Mouse (Mus musculus) kidney, embryonic 16.5 days (tissue): ENCODE measurements around the gene Rapgef6. TPM values are rescaled to one million over a fixed set of nuclear protein-coding genes. Genes with fewer than 3 reads are reported as not detected.
"Not testable (repeated sequence)": the region's sequence is repeated elsewhere in the genome, so short reads cannot be mapped to it uniquely, and the experiment has no call there.

ENCODE experiments used
- ATAC-seq: fragments of 200-750 bp; cut with Nextera tagmentation; 2 replicates; pipeline ENCODE4 v1.8.0; 2017; ENCODE audit warnings: moderate TSS enrichment; ENCODE audit not compliant: low FRiP score, low TSS enrichment
- H3K27ac ChIP-seq: fragments of 300-500 bp; sonication (generic); 2 replicates; pipeline ENCODE4 v1.5.1; 2014; ENCODE audit warnings: low read length
- H3K27me3 ChIP-seq: fragments of 300-500 bp; sonication (generic); 2 replicates; pipeline ENCODE4 v1.6.1; 2014; ENCODE audit warnings: low read length, control low read depth, mixed read lengths; ENCODE audit not compliant: insufficient read depth
- H3K36me3 ChIP-seq: fragments of 300-500 bp; sonication (generic); 2 replicates; pipeline ENCODE4 v1.6.1; 2014; ENCODE audit warnings: low read length, control low read depth, mixed read lengths; ENCODE audit not compliant: insufficient read depth
- H3K4me1 ChIP-seq: fragments of 300-500 bp; sonication (generic); 2 replicates; pipeline ENCODE4 v1.6.1; 2014; ENCODE audit warnings: low read length, control low read depth, mixed read lengths; ENCODE audit not compliant: insufficient read depth
- H3K4me2 ChIP-seq: fragments of 300-500 bp; sonication (generic); replicated peaks from 2 replicates; pipeline ENCODE4 v1.6.1; 2014; ENCODE audit warnings: low read depth, low read length
- H3K4me3 ChIP-seq: fragments of 300-500 bp; sonication (generic); 2 replicates; pipeline ENCODE4 v1.5.1; 2014; ENCODE audit warnings: mild to moderate bottlenecking, low read length
- H3K9ac ChIP-seq: fragments of 300-500 bp; sonication (generic); replicated peaks from 2 replicates; pipeline ENCODE4 v1.6.1; 2014; ENCODE audit warnings: low read length
- H3K9me3 ChIP-seq: fragments of 300-500 bp; sonication (generic); 2 replicates; pipeline ENCODE4 v1.6.1; 2016; ENCODE audit warnings: low read length, control low read depth
- WGBS: fragments of 180-500 bp; shearing (Covaris S2); extraction: QIAGEN DNeasy Blood & Tissue Kit; methylation state at CpG from one replicate; pipeline ENCODE4 v1.1.7; 2014; 5-methylcytosine and 5-hydroxymethylcytosine counted together
- polyA plus RNA-seq: library from polyadenylated mRNA; unstranded; fragments of >200 nt; fragmentation: Nextera tagmentation; extraction: Ambion mirVana; gene quantifications from 2 replicates; pipeline ENCODE4 v1.2.1, GENCODE M21; 2015

Gene Rapgef6
- polyA plus RNA-seq, 1 experiment from 2014 or later, result 29.4 TPM

DNA sequence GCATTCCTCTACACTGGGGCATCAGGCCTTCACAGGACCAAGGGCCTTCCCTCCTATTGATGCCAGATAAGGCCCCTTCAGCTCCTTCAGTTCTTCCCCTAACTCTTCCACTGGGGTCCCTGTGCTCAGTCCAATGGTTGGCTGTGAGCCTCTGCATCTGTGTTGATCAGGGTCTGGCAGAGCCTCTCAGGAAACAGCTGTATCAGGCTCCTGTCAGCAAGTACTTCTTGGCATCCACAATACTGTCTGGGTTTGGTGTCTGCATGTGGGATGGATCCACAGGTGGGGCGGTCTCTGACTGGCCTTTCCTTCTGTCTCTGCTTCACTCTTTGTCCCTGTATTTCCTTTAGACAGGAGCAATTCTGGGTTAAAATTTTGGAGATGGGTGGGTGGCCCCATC lies 80.1 kb downstream of the Rapgef6 start:
- 89% methylated on average over 1 of the region's 1 CpGs for WGBS
- not testable (repeated sequence) for H3K4me3 ChIP-seq, H3K4me2 ChIP-seq, H3K9ac ChIP-seq, H3K36me3 ChIP-seq, H3K27ac ChIP-seq, H3K27me3 ChIP-seq, H3K4me1 ChIP-seq, ATAC-seq, H3K9me3 ChIP-seq

DNA sequence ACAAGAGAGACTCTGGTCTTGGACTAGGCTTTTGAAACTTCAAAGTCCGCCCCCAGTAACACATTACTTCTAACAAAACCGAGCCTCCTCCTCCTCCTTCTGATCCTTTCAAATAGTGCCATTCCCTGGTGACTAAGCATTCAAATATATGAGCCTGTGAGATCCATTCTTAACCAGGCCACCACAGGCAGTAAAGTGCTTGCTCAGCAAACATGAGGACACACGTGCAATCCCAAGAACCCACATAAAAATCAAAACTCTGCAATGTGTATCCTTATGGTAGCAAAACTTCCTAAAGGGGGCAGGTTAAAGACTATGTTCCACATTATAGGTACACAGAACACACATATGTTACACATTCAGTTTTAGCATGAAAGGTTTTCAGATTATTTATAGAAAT lies 81.8 kb downstream of the Rapgef6 start:
- Histone ChIP-seq H3K4me2 (no peak overlapping the region), H3K4me1 (no peaks in the 10 kb centered on the region), H3K9me3 (no peaks in the 10 kb centered on the region), H3K36me3 (no peaks in the 10 kb centered on the region), H3K27ac (no peak overlapping the region), H3K27me3 (no peaks in the 10 kb centered on the region), H3K9ac (no peak overlapping the region), H3K4me3 (no peak overlapping the region)
- ATAC-seq, result no peak
- WGBS, result 78% methylated on average over 3 of the region's 3 CpGs

DNA sequence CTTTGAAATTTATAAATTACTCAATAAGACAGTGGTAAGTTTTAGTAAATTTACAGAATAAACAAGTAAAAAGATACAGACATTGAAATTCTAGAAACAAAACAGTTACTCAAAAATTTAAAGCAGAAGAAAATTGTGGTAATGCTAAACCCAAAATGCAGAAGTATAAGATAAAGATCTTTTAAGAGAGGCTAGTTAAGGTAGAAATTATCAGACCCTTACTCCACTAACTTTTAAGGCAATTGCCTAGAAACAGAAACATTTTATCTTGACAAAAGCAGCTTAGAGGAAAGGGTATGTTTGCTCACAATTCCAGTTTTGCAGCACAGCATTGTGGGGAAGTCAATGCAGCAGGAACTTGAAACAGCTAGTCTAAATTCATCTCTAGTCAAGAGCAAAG lies 91.0 kb downstream of the Rapgef6 start:
- Histone ChIP-seq H3K27ac (no peak overlapping the region), H3K4me3 (no peak overlapping the region), H3K27me3 (no peaks in the 10 kb centered on the region), H3K9ac (no peak overlapping the region), H3K4me2 (no peak overlapping the region), H3K9me3 (no peaks in the 10 kb centered on the region), H3K36me3 (no peaks in the 10 kb centered on the region), H3K4me1 (no peaks in the 10 kb centered on the region)
- ATAC-seq, result no peak

DNA sequence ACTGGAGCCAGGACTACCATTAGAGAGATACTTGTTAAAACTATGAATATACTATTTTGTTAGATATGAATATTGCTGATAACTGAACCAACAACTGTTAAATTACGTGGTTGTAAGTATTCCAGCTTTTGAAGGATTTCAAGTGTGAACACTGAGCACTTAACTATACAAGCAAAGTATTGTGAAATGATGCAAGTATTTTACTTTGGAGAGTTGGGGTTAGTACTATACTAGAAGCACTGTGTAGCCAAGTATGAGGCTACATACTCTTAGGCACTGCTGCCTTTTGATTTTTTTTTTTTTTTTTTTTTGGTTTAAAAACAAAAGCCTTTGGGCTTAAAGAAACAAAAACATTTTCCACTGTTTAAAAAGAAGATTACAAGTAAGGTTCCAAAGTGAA lies 91.9 kb downstream of the Rapgef6 start:
- Histone ChIP-seq H3K4me1 (no peaks in the 10 kb centered on the region), H3K9me3 (no peaks in the 10 kb centered on the region), H3K4me3 (no peak overlapping the region), H3K27me3 (no peaks in the 10 kb centered on the region), H3K27ac (no peak overlapping the region), H3K4me2 (no peak overlapping the region), H3K9ac (no peak overlapping the region), H3K36me3 (no peaks in the 10 kb centered on the region)
- no peak for ATAC-seq
- 91% methylated on average over 1 of the region's 1 CpGs for WGBS

DNA sequence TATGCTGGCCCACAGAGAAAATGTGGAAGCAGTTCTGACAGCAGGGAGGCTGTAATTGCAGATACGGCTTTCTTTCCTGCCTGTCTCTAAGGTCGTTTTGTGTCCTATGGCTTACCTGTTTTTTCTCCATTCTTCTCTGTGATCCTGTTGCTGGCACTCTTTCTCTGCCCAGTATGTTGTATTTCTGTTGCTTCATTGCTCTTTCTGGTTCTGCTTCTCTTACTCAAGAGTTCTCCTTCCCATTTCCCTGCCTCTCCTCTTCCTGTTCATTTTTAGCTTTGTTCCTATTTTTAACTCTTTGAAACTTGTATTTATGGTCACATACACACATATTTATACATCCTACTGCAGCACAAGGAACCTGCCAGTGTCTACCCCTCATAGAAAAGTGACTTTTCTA lies 96.2 kb downstream of the Rapgef6 start:
- Histone ChIP-seq H3K4me3 (no peak overlapping the region), H3K27me3 (no peaks in the 10 kb centered on the region), H3K9ac (no peak overlapping the region), H3K27ac (no peak overlapping the region), H3K9me3 (no peaks in the 10 kb centered on the region), H3K4me1 (no peaks in the 10 kb centered on the region), H3K36me3 (peaks cover 4% of the 10 kb centered on the region; the same call in 1 of the 2 replicates), H3K4me2 (no peak overlapping the region)
- no peak for ATAC-seq
- WGBS, result 58% methylated on average over 2 of the region's 2 CpGs

DNA sequence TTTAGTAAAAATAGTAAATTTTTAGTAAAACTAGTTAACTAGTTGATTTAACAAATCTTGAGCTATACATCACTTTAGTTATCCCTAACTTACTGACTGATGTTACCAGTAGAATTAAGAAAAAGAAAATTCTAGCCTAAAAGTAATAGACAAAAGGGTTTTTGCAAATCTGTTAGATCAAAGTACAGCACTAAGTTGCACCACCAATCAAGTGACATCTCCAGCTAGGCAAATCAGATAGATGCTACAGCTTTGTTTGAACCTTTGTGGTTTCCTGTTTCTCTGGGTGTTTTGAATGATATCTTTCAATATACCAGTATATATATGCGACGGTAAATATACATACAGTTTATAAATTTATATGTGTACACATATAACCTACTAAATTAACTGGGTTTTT lies 99.1 kb downstream of the Rapgef6 start:
- Histone ChIP-seq H3K36me3 (peaks cover 4% of the 10 kb centered on the region; the same call in 1 of the 2 replicates), H3K9ac (no peak overlapping the region), H3K9me3 (no peaks in the 10 kb centered on the region), H3K27ac (no peak overlapping the region), H3K4me1 (no peaks in the 10 kb centered on the region), H3K4me2 (no peak overlapping the region), H3K27me3 (no peaks in the 10 kb centered on the region), H3K4me3 (no peak overlapping the region)
- WGBS, result over 99% methylated on average over 2 of the region's 2 CpGs
- ATAC-seq, result no peak

DNA sequence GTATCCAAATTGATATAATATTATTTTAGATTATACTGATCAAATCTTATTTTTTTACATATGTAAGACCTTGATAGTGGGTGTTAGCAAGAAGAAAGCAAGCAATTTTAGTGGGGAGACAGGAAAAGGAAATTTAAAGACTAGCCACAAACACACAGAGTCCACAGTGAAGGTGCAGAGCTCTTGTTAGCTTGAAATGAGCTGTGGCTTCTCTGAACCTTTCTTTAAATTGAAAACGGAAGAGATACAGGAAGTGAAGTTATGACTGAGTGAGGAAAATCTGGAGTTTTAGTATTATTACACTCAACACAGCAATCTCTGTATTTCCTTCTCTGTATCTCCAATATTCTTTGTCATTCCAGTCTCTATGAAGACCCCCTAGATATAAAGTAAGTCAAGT lies 104.3 kb downstream of the Rapgef6 start:
- no peak for ATAC-seq
- H3K9ac ChIP-seq, result no peak overlapping the region
- H3K27me3 ChIP-seq, result no peaks in the 10 kb centered on the region
- no peaks in the 10 kb centered on the region for H3K9me3 ChIP-seq
- H3K27ac ChIP-seq, result no peak overlapping the region
- H3K4me3 ChIP-seq, result no peak overlapping the region
- 89% methylated on average over 1 of the region's 1 CpGs for WGBS
- no peaks in the 10 kb centered on the region for H3K36me3 ChIP-seq
- H3K4me2 ChIP-seq, result no peak overlapping the region
- H3K4me1 ChIP-seq, result no peaks in the 10 kb centered on the region

DNA sequence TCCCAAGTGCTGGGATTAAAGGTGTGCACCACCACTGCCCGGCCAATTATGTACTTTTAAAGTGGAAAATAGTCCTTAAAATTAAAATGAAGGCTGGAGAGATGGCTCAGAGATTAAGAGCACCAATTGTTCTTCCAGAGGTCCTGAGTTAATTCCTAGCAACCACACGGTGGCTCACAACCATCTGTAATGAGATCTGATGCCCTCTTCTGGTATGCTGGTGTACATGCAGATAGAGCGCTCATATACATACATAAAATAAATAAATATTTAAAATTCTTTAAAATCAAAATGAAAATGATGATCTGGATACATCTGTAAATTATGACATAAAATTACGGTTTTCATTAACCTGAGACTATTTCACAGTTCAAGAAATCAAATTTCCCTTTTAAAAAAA lies 123.8 kb downstream of the Rapgef6 start:
- Histone ChIP-seq H3K27ac (no peak overlapping the region), H3K9me3 (no peaks in the 10 kb centered on the region), H3K4me2 (no peak overlapping the region), H3K9ac (no peak overlapping the region), H3K4me3 (no peak overlapping the region), H3K27me3 (no peaks in the 10 kb centered on the region), H3K36me3 (peaks cover 17% of the 10 kb centered on the region; the same call in 1 of the 2 replicates), H3K4me1 (no peaks in the 10 kb centered on the region)
- no peak for ATAC-seq
- 97% methylated on average over 4 of the region's 4 CpGs for WGBS

DNA sequence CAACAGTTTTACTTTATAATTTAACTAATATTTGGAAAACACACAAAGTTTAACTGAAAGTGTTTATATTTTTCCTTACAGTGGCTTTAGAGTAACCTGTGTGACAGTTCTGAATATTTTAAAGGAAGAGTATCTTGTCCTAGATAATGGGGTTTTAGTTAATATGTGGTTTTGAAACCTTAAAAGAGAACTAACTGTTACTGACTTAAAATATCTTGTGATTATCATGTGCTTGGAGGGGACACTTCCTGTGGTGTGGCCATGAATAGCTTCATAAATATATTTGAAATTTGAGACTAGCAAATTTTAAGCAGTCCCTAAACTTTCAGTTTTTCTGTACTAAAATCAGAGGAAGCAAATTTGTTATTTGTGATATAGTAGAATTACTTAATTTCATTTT lies 125.9 kb downstream of the Rapgef6 start:
- Histone ChIP-seq H3K4me3 (no peak overlapping the region), H3K36me3 (peaks cover 12% of the 10 kb centered on the region; the same call in 1 of the 2 replicates), H3K27me3 (no peaks in the 10 kb centered on the region), H3K4me2 (no peak overlapping the region), H3K4me1 (no peaks in the 10 kb centered on the region), H3K27ac (no peak overlapping the region), H3K9me3 (no peaks in the 10 kb centered on the region), H3K9ac (no peak overlapping the region)
- no peak for ATAC-seq

DNA sequence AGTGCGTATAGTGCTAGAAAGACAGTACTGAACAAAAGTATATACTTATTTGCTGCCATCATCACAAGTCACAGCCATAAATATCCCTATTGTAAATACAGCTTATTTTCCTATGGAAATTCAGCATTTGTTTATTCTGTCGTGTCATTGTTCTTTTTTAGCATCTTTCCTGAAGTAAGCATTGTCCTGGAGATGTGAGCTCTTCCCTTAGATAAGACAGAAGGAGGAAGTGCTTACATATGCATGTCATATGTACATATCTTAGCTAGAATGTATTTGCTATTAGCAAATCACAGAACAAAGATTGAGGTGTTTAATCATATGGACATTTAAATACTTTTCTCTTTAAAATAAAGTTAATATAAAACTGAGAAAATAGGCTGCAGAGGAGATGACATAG lies 132.8 kb downstream of the Rapgef6 start:
- Histone ChIP-seq H3K9me3 (no peaks in the 10 kb centered on the region), H3K27ac (no peak overlapping the region), H3K27me3 (no peaks in the 10 kb centered on the region), H3K9ac (no peak overlapping the region), H3K4me2 (no peak overlapping the region), H3K4me3 (no peak overlapping the region), H3K36me3 (peaks cover 6% of the 10 kb centered on the region; the same call in 1 of the 2 replicates), H3K4me1 (no peaks in the 10 kb centered on the region)
- WGBS, result 83% methylated on average over 2 of the region's 2 CpGs
- ATAC-seq, result no peak
